Mouse (Mus musculus): Measurements from ENCODE around the gene Parp8. TPM values are rescaled to one million over a fixed set of nuclear protein-coding genes. Genes with fewer than 3 reads are reported as not detected.

Parp8 gene
- 10 to 100 TPM; 27.7 to 37.8 (median 33.0) TPM for total RNA-seq (2022)

DNA sequence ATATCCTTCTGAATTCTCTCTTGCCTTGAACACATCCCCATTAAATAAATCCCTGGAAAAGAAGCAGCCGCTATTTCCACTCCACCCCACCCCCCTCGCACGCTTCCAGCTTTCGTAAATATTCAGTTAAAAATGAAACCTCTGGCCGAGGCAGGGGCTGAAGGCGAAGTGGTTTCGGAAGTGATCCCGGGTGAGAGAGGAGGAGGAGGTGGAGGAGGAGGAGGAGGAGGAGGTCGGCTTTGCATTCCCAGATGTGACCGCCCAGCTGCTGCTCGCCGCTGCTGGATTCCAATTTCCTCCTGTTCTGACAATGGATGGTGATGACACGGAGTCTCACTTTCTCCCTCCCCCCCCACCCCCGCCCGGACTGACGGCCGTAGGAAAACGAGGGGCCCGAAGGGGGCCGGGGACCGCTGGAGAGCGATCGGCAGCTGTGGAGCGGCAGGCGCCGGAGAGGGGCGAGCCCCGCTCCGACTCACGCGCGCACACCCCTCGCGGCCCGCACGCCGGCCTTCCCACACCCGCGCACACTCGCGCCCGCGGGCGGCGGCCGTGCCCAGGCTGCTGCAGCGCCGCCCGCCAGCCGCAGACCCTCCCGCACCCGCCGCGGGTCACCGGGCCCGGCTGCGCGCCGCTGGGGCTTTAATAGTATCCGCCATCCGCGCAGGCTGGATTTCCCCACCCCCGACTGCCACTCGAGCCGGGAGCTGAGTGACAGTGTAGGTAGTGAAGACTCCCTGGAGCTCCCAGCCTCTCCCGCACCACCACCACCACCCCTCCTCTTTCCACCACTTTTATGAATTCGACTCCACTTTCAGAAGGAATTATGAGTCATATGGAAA lies at the start of gene Parp8:
Parp8 (minus strand) TSS at position 312 of the 842 bp plus-strand sequence.
- DNase-seq (ENCODE audit: low spot score in 2 of 2), result peak; percentile 27 to 51

DNA sequence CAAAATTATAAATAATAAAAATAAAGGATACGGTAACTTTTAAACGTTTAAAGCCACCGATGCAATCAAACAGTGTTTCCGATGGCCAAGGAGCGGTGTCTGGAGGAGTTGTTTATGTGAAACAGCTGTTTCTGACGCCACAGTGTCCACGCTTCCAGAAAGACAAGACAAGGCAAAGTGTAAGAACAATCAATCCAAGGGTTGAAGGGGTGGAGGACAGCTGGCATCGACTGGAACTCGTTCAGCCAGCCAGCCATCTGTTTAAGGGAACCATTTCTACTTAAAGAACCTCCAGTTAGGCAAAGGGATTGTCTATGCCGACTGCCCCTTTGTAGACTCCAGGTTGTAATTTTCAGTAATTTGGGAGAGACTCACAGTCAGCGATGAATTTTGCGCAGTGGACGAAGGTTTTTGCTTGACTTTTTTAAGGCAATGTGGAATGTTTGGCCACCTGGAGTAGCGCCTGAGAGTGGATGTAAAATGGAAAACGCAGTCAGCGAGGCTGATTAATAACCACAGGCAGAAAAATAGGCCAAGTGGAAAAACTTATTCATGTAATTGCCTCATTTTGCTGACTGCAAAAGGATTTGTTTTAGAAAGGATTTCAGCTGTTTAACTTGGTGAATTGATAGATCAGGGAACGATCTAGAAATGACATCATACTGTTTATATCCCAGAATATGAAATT lies 37.4 kb upstream of the Parp8 start:
- DNase-seq (ENCODE audit: low spot score in 2 of 2), result no peak

DNA sequence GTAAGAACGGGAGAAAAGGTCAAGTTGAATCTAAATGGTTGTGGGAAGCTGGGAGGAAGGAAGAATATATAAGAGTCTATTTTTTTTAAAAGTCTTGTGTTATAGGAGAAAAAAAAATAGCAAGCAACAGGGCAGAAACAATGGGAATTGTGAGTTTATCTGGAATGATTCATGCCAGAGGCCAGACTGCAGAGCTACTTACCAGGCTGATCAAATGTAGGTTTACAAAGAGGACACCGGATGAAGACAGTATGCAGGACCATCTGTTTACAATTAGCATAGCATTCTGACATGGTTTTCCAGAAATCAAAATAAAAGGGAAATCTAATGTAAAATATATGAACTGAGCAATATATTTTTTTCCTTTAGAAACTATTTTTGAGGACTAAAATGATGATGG lies 31.1 kb upstream of the Parp8 start:
- DNase-seq (ENCODE audit: low spot score in 2 of 2), result no peak

DNA sequence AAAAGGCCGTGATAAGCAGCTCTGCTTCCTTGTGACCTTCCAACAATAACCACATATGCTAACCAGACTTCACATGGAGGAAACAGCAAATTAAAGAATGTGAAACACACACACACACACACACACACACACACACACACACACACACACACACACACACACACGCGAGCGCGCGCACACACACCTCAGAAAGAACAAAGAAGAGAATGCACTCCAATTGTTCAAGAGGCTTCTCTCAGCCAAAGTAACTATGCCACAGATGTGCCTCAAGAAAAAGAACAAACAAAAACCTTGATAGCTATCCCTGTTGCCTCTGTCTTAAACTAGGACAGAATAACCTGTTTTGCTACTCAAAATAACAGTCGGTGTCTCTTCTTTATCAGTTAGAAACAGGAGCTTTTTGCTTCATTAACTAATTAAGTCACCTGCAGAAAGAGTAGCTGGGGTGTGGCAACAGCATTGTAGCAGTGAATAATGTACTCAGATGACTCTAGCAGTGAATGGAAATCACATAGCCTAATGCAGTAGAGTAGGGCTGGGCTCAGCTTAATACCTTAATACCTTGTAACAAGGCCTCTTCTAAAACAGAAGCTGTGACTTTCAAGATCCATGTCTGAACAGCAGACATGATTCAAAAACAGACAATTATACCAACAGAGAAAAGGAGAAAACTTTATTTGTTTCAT lies 29.6 kb upstream of the Parp8 start:
- DNase-seq (ENCODE audit: low spot score in 2 of 2), result no peak

DNA sequence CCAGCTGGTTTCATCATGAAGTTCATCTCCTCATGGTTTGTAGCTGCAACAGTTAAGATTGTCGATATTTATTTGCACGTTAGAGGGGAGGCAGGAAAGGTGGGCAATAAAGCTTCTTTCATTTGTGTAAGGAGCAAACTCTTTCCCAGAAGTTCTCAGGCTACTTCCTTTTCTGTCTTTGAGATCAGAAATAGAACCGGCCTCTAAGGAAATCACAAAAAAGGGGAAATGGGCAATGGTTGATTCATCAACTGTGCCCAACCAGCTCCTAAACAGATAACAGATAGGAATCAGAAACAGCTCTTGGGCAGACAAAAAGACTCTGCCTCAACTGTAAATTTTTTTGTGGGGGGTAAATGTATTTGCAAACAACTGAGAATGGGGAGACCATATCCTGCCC lies 27.4 kb upstream of the Parp8 start:
- DNase-seq (ENCODE audit: low spot score in 2 of 2), result no peak

DNA sequence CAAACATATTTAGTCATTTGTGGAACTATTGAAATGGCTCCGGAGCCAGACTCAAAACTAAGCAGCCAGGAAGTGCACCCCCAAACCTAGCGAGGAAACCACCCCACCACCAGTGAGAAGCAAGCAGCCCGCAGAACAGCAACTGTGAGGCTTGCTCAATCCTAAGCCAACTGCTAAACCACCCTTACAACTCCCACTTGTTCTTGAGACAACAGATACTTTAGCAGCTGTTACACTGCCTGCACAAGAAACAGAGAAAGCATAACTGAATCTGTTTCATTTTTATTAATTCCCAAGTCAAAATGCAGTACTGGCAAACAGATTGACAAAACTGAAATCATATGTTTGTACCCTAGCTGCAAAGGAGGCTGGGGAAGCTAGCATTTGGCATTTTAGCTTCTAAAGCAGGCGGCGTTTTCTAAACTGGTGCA lies 23.2 kb upstream of the Parp8 start:
- DNase-seq (ENCODE audit: low spot score in 2 of 2), result peak; percentile 76 to 85

DNA sequence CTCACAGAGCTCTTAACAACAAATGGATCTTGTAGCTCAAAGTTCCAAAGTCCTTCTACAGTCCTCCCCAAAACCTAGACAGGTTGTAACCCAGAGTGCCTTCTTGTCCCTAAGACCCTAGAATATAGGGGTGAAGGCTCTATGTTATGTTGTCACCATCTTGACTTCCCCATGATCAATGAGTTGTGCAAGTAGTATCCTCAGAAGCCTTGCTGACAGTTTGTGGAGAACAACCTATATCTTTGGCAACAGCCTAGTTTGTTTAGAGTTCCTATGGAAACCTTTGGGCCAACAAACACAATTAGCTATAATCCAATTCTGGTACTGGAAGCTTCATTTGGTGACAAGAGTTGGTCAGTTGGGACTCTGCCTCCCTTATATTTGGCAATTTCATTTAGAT lies 18.2 kb upstream of the Parp8 start:
- no peak for DNase-seq (ENCODE audit: low spot score in 2 of 2)

DNA sequence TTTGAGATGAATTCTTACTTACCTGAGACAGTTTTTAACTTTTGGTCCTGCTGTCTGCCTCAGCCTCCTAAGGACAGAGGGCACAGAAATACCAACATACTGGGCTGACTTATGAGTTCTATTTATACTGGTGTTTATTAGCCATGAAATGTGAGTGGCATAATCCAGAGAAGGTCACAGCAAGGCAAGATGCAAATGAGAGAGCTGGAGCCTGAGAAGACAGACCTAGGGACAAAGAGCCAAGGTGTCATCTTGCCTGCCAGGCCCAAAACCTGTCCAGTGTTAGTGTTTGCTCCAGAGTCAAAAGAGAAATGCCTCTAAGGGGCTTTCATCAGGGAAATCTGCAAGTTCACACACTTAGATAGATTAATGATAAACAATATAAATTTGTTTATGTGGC lies 15.7 kb upstream of the Parp8 start:
- DNase-seq (ENCODE audit: low spot score in 2 of 2), result no peak

DNA sequence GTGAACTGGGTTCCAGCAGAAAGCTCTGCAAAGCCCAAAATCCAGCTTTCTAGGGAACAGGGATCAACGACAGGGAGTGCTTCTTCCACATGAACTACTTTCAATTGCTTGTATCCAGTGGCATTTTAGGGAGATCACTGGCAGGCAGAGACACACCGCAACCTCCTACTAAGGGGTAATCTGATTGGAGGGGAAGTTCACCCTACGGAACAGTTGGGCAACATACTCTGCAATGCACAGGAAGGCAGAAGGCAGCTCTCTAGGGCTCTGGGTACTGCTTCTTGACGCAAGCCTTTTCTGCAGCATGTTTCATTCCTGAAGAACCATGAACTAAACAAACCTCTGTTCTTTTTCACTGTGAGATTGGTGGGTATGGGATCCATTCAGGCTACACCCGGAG lies 10.9 kb upstream of the Parp8 start:
- DNase-seq (ENCODE audit: low spot score in 2 of 2), result no peak

DNA sequence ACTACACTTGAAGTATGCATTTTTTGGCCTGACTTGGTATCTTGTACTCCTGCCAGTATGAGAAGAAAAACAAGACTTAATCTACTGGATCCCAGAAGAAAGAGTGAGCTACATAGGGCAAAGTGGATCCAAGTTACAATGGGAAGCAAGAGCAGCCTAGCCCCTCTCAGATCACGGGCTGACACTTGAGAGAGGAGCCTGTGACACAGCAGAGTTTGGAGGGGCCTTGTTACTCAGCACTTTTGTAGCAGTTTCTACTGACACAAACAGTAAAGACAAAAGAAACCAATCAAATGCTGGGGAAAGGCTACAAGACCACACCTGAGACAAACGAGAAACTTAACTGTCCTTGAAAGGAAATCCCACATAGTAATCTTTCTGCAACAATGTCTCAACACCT lies 9.8 kb upstream of the Parp8 start:
- DNase-seq (ENCODE audit: low spot score in 2 of 2), result no peak

DNA sequence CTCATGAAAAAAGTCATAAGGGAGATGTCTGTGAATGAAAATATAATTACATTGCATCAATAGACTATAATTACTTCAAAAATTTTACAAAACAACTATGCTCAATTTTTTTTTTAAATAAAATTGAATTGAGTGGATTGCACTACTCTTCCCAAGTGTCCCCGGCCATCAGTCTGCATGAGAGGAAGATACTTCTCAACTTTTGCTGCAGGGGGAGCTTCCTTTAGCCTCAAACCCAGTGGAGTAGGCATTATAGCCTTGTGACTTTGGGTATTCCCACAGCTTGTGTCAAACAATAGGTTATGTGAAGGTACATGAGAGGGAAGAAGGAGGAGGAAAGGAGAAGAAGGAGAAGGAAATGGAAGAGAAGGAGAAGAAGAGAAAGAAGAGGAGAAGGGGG lies 9.3 kb upstream of the Parp8 start:
- no peak for DNase-seq (ENCODE audit: low spot score in 2 of 2)

DNA sequence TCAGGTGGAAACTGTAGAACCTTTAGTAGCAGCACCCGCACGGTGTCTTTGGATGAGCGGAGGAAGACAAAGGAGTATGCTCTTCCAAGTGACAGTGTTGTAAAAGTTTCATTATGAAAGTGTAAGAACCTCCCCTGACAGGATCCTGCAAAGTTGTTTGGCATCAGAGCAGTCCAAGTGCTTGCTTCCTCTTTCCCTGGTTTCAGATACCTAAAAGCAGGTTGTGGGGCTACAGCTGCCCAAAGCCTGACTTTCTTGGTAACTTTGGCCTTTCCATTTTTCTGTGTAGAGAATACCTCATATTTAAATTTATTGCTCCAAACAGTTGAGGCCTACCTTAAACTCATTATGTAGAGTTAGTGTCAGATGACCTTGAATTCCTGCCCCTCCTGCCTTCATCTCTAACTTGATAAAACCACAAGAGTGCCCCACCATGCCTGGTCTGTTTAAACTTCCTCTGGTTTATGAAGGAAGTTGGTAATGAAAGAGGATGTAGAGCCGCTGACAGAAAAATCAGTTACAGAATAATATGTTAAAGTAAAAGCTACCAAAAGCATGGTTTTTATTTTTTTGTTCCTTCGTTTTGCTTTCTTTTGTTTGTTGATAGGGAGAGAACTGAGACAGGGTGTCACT lies 8.5 kb upstream of the Parp8 start:
- no peak for DNase-seq (ENCODE audit: low spot score in 2 of 2)

DNA sequence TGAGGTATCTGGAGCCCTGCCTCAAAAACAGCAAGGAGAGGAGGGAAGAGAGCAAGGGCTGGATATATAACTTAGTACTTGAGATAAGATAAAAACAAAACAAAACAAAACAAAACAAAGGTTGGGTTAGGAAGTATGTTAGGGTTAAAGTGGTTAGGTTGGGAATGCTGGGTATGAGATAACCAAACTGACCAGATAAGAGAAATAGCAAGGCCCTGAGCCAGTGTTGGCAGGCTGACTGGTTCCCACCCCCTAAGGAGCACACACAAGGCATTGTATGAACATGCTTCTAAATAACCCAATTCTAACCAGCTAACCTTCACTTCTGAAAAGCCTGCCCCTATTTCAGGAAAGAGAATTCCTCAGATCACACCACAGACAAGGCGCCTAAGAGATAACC lies 7.1 kb upstream of the Parp8 start:
- no peak for DNase-seq (ENCODE audit: low spot score in 2 of 2)

DNA sequence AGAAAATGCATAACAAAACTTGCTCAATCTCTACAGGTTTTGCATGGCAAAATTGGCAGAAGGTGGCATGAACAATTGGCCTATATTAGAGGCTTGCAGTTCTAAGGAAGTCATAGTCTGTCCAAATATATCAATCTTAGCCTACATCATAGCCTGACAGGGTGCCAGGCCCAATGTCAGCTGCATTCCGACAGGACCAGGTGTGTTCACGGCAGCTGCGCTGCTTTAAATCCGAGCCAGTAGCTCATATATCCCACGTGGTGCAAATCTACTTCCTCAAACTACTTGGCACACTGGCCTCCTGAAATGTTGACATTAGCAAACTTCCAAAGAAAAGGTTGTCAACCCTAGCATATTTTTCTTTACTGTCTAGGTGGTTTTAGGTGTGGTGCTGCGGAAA lies 6.2 kb upstream of the Parp8 start:
- no peak for DNase-seq (ENCODE audit: low spot score in 2 of 2)

DNA sequence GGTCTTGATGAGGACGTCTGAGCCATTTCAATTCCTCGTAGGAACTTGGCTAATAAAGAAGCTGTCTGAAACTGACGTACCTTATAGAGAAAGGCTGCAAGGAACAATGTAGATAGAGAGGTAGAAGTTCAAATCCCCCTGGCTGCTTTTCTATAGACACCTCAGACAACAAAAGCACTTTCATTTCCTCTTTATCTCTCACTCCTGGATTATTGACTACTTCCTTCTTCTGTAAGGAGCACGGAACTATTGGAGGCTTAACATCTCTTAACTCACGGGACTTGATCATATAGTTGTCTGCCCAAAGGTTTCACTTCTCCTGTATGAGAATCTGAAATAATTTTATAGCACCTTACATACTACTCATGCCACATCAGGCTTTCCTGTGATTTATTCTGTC lies 2.9 kb upstream of the Parp8 start:
- no peak for DNase-seq (ENCODE audit: low spot score in 2 of 2)

DNA sequence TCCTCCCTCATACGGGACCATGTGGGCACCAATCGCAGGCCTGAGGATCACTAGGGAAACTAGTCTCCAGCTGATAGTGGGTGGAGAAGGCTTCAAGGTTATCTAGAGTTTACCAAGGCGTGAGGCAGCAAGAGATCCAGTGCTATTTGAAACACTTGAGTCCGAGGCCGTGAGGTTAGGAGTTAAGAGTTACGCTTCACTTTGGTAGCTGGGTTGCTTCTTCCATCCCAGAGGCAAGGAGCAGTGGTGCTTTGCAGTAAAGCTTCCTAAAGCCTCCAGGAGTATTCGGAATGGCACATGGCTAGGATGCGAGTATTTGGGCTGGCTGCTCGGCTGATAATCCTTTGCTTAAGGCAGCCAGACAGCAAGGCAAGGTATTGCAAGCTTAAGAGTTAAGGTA lies 2.0 kb upstream of the Parp8 start:
- DNase-seq (ENCODE audit: low spot score in 2 of 2), result no peak

DNA sequence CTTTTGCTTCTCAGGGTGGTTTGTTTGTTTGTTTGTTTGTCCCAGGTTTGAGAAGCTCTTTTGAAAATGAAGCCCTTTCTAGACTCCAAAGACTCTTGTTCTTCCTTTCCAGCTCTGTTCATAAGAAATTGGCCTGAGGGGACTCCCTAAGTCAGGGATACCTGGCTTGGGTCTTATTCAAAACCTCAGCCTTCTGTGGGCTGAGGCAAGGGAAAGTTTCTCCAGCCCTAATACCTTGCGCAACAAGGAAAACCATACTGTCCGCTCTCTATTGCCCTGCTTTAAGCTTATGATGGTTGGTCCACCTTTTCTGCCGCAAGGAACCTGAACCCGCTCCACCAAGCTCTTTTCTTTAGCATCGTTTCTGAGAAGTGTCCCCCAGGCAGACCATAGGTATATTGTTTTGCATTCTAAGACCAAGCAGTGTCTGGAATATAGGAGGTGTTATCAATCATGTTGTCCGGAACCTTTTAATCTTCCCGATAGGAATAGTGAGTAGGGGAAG lies 991 bp upstream of the Parp8 start:
- no peak for DNase-seq (ENCODE audit: low spot score in 2 of 2)

DNA sequence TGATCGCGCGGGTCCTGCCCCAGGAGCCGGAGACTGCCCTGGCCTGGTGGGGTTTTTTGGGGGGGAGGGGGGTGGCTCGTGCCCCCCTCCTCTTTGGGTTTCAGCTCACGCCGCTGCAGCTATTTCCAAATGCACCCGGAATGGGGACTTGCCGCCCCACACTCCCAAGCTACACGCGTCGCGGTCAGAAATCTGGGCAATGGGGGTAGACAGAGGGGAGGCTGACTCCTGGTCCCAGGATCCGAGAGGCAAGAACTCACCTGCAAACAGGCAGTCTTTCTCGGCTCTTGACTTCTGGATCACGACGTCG lies 466 bp downstream of the Parp8 start:
- DNase-seq (ENCODE audit: low spot score in 2 of 2), result peak in 1 of 2 experiments; percentile 13

DNA sequence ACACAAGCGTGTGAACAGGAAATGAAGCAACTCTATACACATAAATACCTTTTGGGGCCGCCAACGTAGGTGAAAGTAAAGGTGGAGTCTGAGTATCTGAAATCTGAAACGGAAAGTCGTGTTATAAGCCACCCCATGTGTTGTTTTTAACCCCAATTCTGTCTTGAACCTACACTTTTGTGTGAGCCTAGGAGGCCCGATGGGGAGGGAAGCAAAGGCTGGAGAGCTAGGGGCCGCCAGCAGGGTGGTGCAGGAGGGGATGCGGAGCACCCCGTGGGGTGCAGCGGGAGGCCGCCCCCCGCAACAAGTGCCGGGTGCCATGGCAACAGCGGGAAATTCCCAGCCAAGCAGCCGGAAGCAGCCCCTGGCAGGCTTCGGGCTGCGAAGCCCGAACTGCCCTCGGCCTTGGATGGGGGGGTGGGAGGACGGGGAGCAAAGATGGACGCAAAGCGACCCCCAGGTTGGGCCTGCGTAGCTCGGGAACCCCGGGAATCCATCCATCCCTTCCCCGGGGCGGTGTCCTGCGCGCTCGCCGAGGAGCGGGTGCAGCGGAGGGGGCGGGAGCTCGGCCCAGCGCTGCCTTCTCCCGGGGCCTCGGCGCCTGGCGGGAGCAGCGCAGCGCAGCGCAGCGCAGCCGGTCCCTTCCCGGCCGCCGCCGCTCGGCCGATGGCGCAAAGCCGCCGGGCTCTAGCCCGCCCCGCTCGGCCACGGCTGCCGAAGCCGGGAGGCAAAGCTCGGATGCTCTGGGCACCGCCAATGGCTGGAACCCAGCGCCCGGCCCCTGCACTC lies 1.0 kb downstream of the Parp8 start:
- peak; percentile 16 to 40 for DNase-seq (ENCODE audit: low spot score in 2 of 2)

DNA sequence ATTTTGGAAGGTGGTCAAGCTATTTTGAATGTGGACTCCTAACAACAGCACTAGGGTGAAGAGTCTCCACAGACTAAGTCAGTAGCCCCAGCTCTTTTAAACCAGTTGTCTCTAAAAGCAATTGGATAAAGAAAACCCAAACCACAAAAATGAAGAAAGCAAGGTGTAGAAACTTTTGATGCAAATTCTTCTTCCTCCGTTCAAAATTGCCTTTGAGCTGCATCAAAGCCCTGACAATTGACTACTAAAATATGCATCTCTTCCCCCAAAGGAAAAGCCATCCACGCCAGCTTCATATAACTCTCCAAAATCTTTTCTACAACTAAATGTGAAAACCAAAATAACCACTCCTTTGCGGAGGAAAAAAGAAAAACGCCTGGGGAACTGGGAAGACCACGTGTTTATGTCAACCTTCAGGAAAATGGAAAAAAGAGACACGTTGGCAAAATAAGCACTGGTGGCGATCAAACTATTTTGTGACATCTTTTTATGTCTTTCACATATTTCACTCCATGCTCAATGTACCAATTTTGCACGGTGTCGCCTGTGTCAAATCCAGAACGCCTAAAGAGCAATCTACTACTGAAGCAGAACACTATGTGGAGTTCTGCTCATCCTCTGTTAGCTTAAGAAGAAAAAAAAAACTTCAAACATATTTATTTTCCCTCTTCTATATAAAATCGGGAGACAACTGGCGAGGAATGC lies 1.8 kb downstream of the Parp8 start:
- DNase-seq (ENCODE audit: low spot score in 2 of 2), result no peak
